Mouse (Mus musculus): ENCODE data around the gene Gm39115. TPM values are rescaled to one million over a fixed set of nuclear protein-coding genes. Genes with fewer than 3 reads are reported as not detected.
A peak's percentile ranks its signal among the peaks of the same experiment; 100 is the strongest.

Gm39115 gene
- total and polyA plus RNA-seq, 3 experiments = not detected

GRCm38 (mm10) chr7:142096701-142097100 lies 39.1 kb downstream of the Gm39115 start:
- no peak for DNase-seq (ENCODE audit: low read depth, low spot score)
- Histone ChIP-seq H3K79me2 (ENCODE audit: control insufficient read depth, insufficient read depth, low read length, poor library complexity) (no peaks in the 10 kb centered on the region), H3K27me3 (ENCODE audit: control insufficient read depth in 1 of 2, insufficient read depth in 2 of 2, low read length in 2 of 2) (peaks cover 22 to 23% of the 10 kb centered on the region in 2 experiments), H3K9ac (ENCODE audit: control insufficient read depth, low read depth, low read length, poor library complexity, severe bottlenecking) (no peak overlapping the region), H3K9me3 (replicated peaks; ENCODE audit: insufficient read depth, low read length) (no peaks in the 10 kb centered on the region), H3K4me1 (ENCODE audit: control insufficient read depth in 1 of 2, insufficient read depth in 2 of 2, low read length in 2 of 2) (peaks cover 0 to 3% of the 10 kb centered on the region in 2 experiments; a peak in 1 of 4 replicates), H3K36me3 (ENCODE audit: control insufficient read depth in 1 of 2, insufficient read depth in 2 of 2, low read length in 2 of 2) (no peaks in the 10 kb centered on the region; a peak in 1 of 4 replicates), H3K4me3 (ENCODE audit: control insufficient read depth in 1 of 2, insufficient read depth in 1 of 2, low read depth in 2 of 2, low read length in 2 of 2) (no peak overlapping the region), H3K27ac (ENCODE audit: control insufficient read depth, low read depth, low read length) (no peak overlapping the region)
- TF ChIP-seq MAFK (IDR thresholded peaks at IDR 0.05; ENCODE audit: borderline replicate concordance, low read depth, low read length) (no peak), CTCF (IDR thresholded peaks at IDR 0.05 in 2 of 3, conservative IDR thresholded peaks at IDR 0.05 in 1 of 3; ENCODE audit: control insufficient read depth in 1 of 3, insufficient read depth in 1 of 3, low read depth in 2 of 3, low read length in 3 of 3, poor library complexity in 1 of 3, severe bottlenecking in 1 of 3) (no peak), POLR2AphosphoS5 (IDR thresholded peaks at IDR 0.05; ENCODE audit: borderline replicate concordance, low read depth, low read length) (no peak), NRF1 (IDR thresholded peaks at IDR 0.05; ENCODE audit: insufficient read depth, low read depth, low read length, poor library complexity, severe bottlenecking) (no peak), EP300 (IDR thresholded peaks at IDR 0.05; ENCODE audit: low read depth in 1 of 2, low read length in 2 of 2) (no peak), ZMIZ1 (IDR thresholded peaks at IDR 0.05; ENCODE audit: low read depth, low read length) (no peak), MAX (IDR thresholded peaks at IDR 0.05; ENCODE audit: low read length) (no peak), E2F4 (IDR thresholded peaks at IDR 0.05; ENCODE audit: borderline replicate concordance, low read depth, low read length) (no peak), CHD1 (IDR thresholded peaks at IDR 0.05; ENCODE audit: low read depth, low read length) (no peak), MEF2A (IDR thresholded peaks at IDR 0.05; ENCODE audit: extremely low read depth, insufficient replicate concordance, low read depth, low read length, poor library complexity, severe bottlenecking) (no peak), CHD2 (IDR thresholded peaks at IDR 0.05; ENCODE audit: low read length) (no peak), MYB (IDR thresholded peaks at IDR 0.05; ENCODE audit: low read depth, low read length) (no peak), TCF12 (IDR thresholded peaks at IDR 0.05; ENCODE audit: low read depth, low read length) (no peak), MXI1 (IDR thresholded peaks at IDR 0.05; ENCODE audit: low read depth, low read length) (no peak), ZC3H11A (IDR thresholded peaks at IDR 0.05; ENCODE audit: low read depth, low read length) (no peak), GABPA (IDR thresholded peaks at IDR 0.05; ENCODE audit: low read depth, low read length) (no peak), RAD21 (IDR thresholded peaks at IDR 0.05; ENCODE audit: low read depth, low read length) (no peak), TBP (IDR thresholded peaks at IDR 0.05; ENCODE audit: low read depth, low read length) (no peak), ETS1 (IDR thresholded peaks at IDR 0.05; ENCODE audit: low read depth, low read length) (no peak)

- H3K79me2 ChIP-seq (ENCODE audit: control insufficient read depth, insufficient read depth, low read length, poor library complexity) = no peaks in the 10 kb centered on the region
- H3K4me3 ChIP-seq (ENCODE audit: control insufficient read depth in 1 of 2, insufficient read depth in 1 of 2, low read depth in 2 of 2, low read length in 2 of 2) = peak within 1 kb of the TSS; percentile 52 to 62; a peak in 3 of 4 replicates
- TF ChIP-seq ETS1 (IDR thresholded peaks at IDR 0.05; ENCODE audit: low read depth, low read length) (peak; percentile 83), POLR2AphosphoS2 (IDR thresholded peaks at IDR 0.05; ENCODE audit: low read length) (no peak), SMC3 (IDR thresholded peaks at IDR 0.05; ENCODE audit: low read depth, low read length) (no peak), EP300 (IDR thresholded peaks at IDR 0.05; ENCODE audit: low read depth in 1 of 2, low read length in 2 of 2) (no peak), CHD1 (IDR thresholded peaks at IDR 0.05; ENCODE audit: low read depth, low read length) (no peak), USF2 (IDR thresholded peaks at IDR 0.05; ENCODE audit: borderline replicate concordance in 1 of 2, insufficient read depth in 1 of 2, low read depth in 1 of 2, low read length in 2 of 2) (no peak), MAZ (IDR thresholded peaks at IDR 0.05; ENCODE audit: low read depth, low read length) (no peak; the same call in 1 of the 2 replicates), MYB (IDR thresholded peaks at IDR 0.05; ENCODE audit: low read depth, low read length) (no peak), USF1 (IDR thresholded peaks at IDR 0.05; ENCODE audit: low read depth, low read length) (peak; percentile 46; the same call in 1 of the 2 replicates), ZMIZ1 (IDR thresholded peaks at IDR 0.05; ENCODE audit: low read depth, low read length) (no peak), MXI1 (IDR thresholded peaks at IDR 0.05; ENCODE audit: low read depth, low read length) (no peak), MEF2A (IDR thresholded peaks at IDR 0.05; ENCODE audit: extremely low read depth, insufficient replicate concordance, low read depth, low read length, poor library complexity, severe bottlenecking) (no peak), CTCF (IDR thresholded peaks at IDR 0.05 in 2 of 3, conservative IDR thresholded peaks at IDR 0.05 in 1 of 3; ENCODE audit: control insufficient read depth in 1 of 3, insufficient read depth in 1 of 3, low read depth in 2 of 3, low read length in 3 of 3, poor library complexity in 1 of 3, severe bottlenecking in 1 of 3) (peak in 1 of 3 experiments; percentile 16; a peak in 1 of 6 replicates), POLR2AphosphoS5 (IDR thresholded peaks at IDR 0.05; ENCODE audit: borderline replicate concordance, low read depth, low read length) (no peak), GABPA (IDR thresholded peaks at IDR 0.05; ENCODE audit: low read depth, low read length) (no peak), KAT2A (conservative IDR thresholded peaks at IDR 0.05; ENCODE audit: low read depth, low read length) (no peak), ELF1 (IDR thresholded peaks at IDR 0.05; ENCODE audit: low read depth, low read length) (no peak)
- H3K4me1 ChIP-seq (ENCODE audit: control insufficient read depth in 1 of 2, insufficient read depth in 2 of 2, low read length in 2 of 2) = peaks cover 0 to 3% of the 10 kb centered on the region in 2 experiments; a peak in 1 of 4 replicates
- H3K9ac ChIP-seq (ENCODE audit: control insufficient read depth, low read depth, low read length, poor library complexity, severe bottlenecking) = peak within 1 kb of the TSS; percentile 71
- H3K27me3 ChIP-seq (ENCODE audit: control insufficient read depth in 1 of 2, insufficient read depth in 2 of 2, low read length in 2 of 2) = peaks cover 10 to 20% of the 10 kb centered on the region in 2 experiments
- no peaks in the 10 kb centered on the region for H3K9me3 ChIP-seq (replicated peaks; ENCODE audit: insufficient read depth, low read length)
- H3K36me3 ChIP-seq (ENCODE audit: control insufficient read depth in 1 of 2, insufficient read depth in 2 of 2, low read length in 2 of 2) = no peaks in the 10 kb centered on the region; a peak in 1 of 4 replicates
- H3K27ac ChIP-seq (ENCODE audit: control insufficient read depth, low read depth, low read length) = no peak within 1 kb of the TSS
- peak; percentile 79 for DNase-seq (ENCODE audit: low read depth, low spot score)
These were observed 40.5 kb downstream of the Gm39115 start, which contains the start of gene Dusp8 for GRCm38 (mm10) chr7:142095183-142095931. Gene Dusp8 (minus strand): TSS chr7:142095843.

Data from MEL (cell line).